Mouse (Mus musculus): ENCODE results near the gene Pcp4.
"Not testable (repeated sequence)": the region's sequence is repeated elsewhere in the genome, so short reads cannot be mapped to it uniquely, and the experiment has no call there.

Gene Pcp4

DNA sequence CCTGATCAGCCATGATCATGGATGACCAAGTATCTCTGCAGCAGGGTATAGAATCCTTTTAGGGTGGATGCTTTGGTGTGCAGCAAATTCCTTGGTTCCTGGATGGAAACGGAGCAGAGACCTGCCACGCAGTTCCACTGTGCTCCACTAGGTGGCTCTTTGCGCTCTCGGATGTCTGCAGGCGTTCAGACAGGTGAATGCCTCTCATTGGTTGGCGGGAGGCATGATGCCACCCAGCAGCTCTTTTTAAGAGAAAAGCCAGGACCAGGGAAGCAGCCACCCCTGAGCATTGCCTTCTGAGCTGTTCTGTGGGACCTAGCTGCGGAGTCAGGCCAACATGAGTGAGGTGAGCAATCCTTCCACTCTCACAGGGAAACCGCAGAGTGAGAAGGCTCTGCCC is at the start of gene Pcp4:
TSS of gene Pcp4 (plus strand) at position 162 of the 400 bp plus-strand sequence.
- in situ Hi-C loops (cut with MboI; ENCODE audit: low pct_unique_long_range_greater_than_20kb in 1 of 2, low sequenced_read_pairs in 2 of 2, unreplicated experiment in 1 of 2): no loop called here

DNA sequence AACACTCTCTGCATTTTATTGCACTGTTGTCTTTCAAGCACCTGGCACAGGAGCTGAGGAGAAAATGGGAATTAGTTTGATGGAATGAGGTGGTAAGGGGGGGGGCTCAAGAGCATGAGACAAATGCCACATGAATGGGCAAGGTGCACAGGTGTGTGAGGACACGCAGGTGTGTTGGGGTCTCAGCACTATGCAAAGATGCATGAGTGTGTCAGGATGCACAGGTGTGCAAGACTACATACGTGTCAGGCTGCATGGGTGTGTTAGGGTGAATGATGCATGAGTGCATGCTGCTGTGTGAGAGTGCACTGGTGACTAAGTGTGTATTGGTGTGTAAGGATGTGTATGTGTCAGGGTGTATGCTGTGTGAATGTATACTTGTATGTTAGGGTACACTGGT is 42.4 kb upstream of the Pcp4 start:
- in situ Hi-C loops (cut with MboI; ENCODE audit: low pct_unique_long_range_greater_than_20kb in 1 of 2, low sequenced_read_pairs in 2 of 2, unreplicated experiment in 1 of 2): no loop called here

DNA sequence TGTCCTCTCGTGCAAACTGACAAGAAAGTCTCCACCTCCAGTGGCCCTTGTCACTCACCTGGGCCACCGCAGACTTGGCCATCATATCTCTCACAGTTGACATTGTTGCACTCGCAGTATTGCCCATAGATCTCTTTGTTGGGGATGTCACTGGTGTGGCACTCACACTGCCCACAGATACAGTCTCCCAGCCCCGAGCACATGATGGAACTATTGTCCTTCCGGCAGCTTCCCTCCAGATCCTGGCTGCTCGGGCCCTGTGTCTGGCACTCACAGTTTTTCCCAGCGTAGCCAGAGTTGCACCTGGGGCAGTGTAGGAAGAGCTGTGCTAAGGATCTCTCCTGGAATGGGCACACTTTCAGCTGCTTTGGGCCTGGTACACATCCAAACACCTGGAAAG is 40.7 kb upstream of the Pcp4 start:
- in situ Hi-C loops (cut with MboI; ENCODE audit: low pct_unique_long_range_greater_than_20kb in 1 of 2, low sequenced_read_pairs in 2 of 2, unreplicated experiment in 1 of 2): no loop called here

DNA sequence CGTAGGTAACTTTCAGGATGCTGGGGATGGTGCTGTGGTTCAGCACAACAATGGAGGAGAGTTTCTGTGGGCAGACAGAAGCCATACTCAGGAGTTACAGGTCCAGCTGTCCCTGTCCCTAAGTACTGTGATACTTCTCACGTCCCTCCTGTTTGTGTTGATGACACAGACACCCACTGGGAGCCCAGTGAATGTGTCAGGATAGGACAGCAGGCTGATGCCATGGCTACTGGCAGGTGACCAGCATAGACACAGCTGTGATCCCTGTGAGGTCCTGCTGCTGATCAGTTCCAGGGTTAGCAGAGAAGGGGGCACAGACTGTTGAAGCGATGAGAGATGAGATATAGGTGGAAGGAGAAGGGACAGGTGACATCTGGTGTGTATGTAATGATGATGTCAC is 38.4 kb upstream of the Pcp4 start:
- in situ Hi-C loops (cut with MboI; ENCODE audit: low pct_unique_long_range_greater_than_20kb in 1 of 2, low sequenced_read_pairs in 2 of 2, unreplicated experiment in 1 of 2): no loop called here

DNA sequence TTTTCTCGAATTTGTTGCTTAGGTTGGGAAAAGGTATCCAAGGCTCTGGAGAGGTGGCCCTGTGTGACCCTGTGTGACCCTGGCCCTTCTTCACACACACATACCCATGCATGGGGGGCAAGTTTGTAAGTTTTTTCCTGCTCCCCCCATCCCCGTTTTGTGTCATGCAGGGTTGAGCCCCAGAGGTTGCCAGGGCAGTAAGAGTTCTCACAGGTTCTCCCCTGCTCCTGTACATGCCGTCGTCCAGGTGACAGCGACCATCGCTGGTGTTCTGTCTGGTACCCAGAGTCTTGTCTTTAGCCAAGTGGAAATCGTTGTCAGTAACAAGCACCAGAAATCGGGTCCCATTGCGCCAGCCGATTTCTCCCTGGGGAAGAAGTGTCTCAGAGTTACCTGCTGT is 34.1 kb upstream of the Pcp4 start:
- in situ Hi-C loops (cut with MboI; ENCODE audit: low pct_unique_long_range_greater_than_20kb in 1 of 2, low sequenced_read_pairs in 2 of 2, unreplicated experiment in 1 of 2): no loop called here

DNA sequence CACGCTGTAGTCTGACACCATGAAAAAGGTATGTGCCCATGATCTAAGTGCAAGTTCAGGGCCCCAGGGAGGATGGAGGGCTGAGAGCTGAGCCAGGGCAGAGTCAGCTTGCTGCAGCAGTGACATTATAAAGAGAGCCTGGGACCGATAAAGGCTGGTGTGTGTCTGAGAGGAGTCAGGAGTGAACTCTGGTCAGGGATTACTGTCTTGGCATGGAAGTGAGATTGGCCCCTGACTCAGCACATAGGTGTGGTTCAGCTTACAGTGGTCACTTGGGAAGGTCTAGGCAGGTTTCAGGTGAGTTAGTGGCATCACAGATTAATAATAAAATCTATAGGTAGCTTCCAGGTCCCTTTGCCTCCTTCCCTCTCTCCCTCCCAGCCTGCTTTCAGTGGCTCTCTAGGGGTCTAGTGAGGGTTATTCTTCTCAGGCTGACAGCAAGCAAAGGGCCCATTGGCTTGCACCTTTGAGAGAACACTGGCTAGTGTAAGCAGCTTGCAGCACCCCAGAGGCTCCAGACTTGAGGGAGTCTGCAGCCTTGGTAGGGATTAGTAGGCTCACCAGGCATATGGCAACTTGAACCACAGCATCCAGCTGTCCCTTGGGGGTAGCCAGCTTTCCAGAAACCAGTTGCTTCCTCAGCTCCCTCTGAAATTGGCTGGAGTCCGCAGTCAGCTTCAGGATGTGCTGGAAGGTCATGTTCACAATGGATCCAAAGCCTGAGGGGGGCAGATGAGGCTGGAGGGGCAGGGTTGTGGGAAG is 33.2 kb upstream of the Pcp4 start:
- in situ Hi-C loops (cut with MboI; ENCODE audit: low pct_unique_long_range_greater_than_20kb in 1 of 2, low sequenced_read_pairs in 2 of 2, unreplicated experiment in 1 of 2): no loop called here

DNA sequence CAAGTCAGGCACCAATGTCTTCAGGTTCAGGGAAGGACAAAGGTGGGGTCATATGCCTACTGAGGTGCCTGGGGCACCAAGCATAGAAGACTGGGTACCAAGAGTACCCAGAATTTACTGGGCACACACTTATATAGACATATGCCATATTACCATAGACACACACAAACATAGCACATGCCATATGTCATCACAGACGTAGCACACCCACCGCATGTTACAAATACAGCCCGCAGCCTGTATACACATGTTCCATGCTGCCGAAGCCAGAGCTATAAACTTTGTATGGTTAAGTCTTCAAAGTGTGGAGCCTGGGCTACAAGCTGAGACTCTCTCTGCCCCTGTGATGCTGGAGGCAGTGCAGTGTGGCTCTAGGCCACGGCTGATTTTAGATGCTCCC is 28.5 kb upstream of the Pcp4 start:
- in situ Hi-C loops (cut with MboI; ENCODE audit: low pct_unique_long_range_greater_than_20kb in 1 of 2, low sequenced_read_pairs in 2 of 2, unreplicated experiment in 1 of 2): no loop called here

DNA sequence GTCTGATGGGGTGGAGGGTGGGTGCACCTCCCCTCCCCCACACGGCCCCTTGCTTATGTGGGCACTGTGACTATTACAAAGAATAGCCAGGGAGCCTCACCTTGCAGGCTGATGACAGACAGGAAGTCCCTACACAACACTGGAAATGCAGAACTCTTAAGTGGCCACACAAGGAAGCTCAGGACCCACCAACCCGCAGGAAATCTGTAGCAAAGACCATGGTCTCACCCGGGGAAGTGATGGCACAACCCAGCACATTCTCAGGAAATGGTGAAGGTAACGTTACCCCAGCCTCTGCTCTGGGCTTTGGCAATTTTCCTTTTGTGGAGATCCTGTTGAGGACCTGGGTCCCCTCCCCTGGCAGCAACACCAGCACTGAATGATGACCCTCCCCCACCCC is 27.7 kb upstream of the Pcp4 start:
- in situ Hi-C loops (cut with MboI; ENCODE audit: low pct_unique_long_range_greater_than_20kb in 1 of 2, low sequenced_read_pairs in 2 of 2, unreplicated experiment in 1 of 2): no loop called here

DNA sequence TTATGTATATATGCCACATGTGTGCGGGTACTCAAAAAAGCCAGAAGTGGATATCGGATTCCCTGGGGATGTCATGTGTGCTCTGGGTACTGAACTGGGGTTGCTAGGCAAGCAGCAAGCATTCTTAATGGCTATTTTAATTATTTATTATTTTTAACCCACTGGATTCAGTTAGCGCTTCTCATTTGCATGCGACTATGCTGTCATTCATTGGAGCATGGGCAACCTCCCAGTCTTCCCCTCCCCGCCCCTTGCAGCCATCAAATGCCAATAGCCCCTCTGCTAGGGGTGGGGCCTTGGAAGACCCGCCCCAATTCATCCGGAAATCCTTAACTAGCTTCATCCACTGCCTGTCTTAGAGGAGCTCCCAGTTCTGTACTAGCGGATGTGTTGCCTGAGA is 26.5 kb upstream of the Pcp4 start:
- in situ Hi-C loops (cut with MboI; ENCODE audit: low pct_unique_long_range_greater_than_20kb in 1 of 2, low sequenced_read_pairs in 2 of 2, unreplicated experiment in 1 of 2): no loop called here

DNA sequence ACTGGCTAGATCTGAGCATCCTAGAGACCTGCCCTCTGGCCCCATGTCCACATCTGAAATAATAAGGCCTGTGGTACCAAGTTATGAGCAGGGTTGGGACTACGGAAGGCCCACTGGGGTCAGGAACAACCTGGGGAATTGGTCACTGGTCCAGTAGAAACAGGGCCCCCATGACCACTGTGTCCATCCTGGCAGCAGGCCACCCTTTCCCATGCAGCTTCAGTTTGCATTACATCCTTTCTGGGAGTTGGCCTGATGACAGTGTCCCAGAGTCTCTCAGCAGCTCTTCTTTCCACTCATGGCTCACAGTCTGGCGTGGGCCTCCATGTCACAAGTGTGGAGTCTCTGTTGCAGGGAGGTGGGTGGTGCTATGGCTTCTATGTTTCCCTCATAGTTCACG is 25.6 kb upstream of the Pcp4 start:
- in situ Hi-C loops (cut with MboI; ENCODE audit: low pct_unique_long_range_greater_than_20kb in 1 of 2, low sequenced_read_pairs in 2 of 2, unreplicated experiment in 1 of 2): no loop called here

DNA sequence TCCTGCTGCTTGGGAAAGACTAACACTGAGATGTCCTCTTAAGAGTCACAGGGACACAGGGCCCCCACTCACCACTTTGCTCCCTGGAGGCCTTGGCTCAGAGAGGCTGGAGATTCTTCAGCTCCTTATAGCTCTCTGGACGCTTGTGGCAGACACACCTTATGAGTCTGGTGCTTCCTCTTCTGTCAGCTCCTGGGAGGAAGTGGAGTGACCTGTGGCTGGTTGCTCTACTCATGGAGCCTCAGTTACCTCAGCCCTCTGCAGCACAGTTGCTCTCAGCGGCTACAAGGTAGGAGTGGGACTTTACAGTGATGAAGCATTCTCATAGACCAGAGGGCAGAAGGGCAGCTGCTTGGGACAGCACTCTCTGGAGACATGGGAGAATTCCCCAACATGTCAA is 23.9 kb upstream of the Pcp4 start, which contains the start of gene Itgb2l:
TSS of gene Itgb2l (minus strand) at position 152 of the 400 bp plus-strand sequence.
- in situ Hi-C loops (cut with MboI; ENCODE audit: low pct_unique_long_range_greater_than_20kb in 1 of 2, low sequenced_read_pairs in 2 of 2, unreplicated experiment in 1 of 2): no loop called here

DNA sequence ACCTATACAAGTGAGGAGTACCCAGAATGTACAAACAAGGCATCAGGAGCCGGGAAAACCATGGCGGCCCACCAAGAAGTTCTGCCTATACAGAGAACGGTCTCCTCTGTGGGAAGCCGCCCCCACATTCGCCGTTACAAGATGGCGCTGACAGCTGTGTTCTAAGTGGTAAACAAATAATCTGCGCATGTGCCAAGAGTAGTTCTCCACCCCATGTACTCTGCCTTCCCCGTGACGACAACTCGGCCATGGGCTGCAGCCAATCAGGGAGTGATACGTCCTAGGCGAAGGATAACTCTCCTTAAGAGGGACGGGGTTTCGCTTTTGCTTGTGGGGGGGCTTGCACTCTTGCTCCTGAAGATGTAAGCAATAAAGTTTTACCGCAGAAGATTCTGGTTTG is 16.5 kb upstream of the Pcp4 start:
- in situ Hi-C loops (cut with MboI; ENCODE audit: low pct_unique_long_range_greater_than_20kb in 1 of 2, low sequenced_read_pairs in 2 of 2, unreplicated experiment in 1 of 2): not testable (repeated sequence)

DNA sequence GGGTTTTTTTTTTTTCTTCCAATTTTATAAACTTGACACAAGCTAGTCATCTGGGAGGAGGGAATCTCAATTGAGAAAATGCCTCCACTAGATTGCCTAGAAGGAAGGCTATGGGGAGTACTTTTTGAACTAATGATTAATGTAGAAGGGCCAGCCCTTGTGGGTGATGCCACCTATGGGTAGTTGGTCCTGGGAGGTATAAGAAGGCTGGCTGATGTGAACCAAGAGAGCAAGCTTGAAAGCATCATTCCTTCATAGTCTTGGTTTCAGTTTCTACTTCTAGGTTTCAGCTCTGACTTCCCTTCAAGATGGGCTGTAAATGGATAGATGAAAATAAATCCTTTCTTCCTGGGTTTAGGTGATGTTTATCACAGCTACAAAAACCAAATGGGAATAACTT is 13.3 kb upstream of the Pcp4 start:
- in situ Hi-C loops (cut with MboI; ENCODE audit: low pct_unique_long_range_greater_than_20kb in 1 of 2, low sequenced_read_pairs in 2 of 2, unreplicated experiment in 1 of 2): no loop called here

DNA sequence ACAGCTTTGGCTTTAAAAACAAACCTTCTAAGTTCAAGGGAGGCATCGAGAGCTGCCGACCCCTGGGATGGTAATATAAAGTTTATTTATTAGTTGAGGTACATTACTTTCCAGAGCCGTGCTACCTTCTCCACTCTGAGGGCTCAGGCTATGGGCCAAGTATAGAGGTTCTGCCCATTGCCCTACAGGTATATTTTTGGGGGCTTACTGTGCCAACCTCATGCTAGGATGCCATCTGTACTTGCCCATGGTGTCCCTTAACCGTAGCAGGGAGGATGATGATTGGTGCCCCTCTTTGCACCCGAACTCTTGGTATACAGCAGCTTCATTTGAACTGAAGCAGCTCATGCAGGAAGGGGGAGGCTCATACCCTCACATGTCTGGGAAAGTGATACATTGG is 9.8 kb upstream of the Pcp4 start:
- in situ Hi-C loops (cut with MboI; ENCODE audit: low pct_unique_long_range_greater_than_20kb in 1 of 2, low sequenced_read_pairs in 2 of 2, unreplicated experiment in 1 of 2): no loop called here

DNA sequence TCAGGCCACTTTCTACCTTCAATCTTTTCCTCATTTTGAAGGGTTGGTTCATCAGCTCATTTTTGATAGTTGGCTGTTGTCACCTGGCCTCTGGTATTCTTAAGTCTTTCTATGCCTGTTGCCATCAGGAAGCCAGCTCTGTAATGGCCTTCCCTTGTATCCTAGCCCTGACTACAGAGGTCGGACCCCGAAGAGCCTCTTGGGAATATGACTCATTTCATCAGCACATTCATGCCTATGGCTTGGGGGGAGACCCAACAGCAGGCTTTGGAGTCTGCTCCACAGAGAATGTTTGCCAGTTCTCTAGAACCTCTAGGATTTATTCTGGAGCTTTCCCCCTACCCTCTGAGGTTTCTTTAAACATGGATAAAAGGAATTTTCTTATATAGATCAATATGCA is 8.1 kb upstream of the Pcp4 start:
- in situ Hi-C loops (cut with MboI; ENCODE audit: low pct_unique_long_range_greater_than_20kb in 1 of 2, low sequenced_read_pairs in 2 of 2, unreplicated experiment in 1 of 2): no loop called here

DNA sequence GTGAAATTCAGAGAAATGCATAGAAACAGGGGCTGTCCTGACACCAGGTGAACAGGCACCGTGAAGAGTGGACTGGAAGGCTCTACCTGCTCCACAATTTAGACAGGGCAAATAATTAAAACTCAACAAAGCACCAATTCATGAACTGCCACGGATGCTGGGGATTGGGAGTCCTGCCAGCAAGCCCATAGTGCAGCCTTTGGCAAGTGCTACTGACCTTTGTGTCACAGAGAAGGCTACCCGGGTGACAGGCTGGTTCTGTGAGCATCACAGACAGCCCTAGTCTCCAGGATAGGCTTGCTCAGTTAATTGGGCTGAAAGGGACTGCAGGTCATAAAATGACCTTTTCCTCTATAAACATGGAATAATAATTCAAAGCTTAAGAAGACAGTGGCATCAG is 6.6 kb upstream of the Pcp4 start:
- in situ Hi-C loops (cut with MboI; ENCODE audit: low pct_unique_long_range_greater_than_20kb in 1 of 2, low sequenced_read_pairs in 2 of 2, unreplicated experiment in 1 of 2): no loop called here

DNA sequence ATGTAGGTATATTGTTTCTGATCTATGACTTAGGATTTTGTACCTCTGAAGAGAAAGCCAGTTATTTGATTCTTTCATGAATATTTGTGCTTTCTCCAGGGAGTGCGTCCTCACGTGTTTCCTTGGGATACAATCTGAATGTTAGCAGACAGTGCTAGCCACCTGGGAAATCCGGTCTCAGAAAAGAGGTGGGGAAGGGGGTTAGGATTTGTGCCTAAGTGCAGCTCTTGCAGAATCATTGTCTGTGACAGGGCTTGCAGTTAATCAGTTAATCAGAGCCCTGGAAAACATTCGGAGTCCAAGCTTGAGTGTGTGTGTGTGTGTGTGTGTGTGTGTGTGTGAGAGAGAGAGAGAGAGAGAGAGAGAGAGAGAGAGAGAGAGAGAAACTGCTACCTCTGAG is 605 bp downstream of the Pcp4 start:
- in situ Hi-C loops (cut with MboI; ENCODE audit: low pct_unique_long_range_greater_than_20kb in 1 of 2, low sequenced_read_pairs in 2 of 2, unreplicated experiment in 1 of 2): no loop called here

DNA sequence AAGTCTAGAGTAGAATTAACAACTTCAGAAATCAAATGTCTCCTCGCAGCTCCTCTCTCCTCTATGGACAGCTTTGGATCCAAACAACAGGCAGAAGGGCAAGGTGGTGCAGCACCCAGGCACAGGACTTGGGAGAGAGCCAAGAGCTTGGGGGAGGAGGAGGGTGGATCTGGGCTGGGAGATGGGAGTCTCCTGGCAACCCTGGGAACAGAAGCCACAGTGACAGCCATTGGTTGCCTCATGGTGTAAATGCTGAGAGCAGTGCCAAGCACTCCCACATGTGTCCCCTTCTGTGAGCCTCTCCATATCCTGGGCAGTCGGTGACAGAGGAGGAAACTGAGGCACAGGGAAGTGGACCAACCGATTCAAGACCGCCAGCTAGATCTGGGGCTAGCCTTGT is 1.3 kb downstream of the Pcp4 start:
- in situ Hi-C loops (cut with MboI; ENCODE audit: low pct_unique_long_range_greater_than_20kb in 1 of 2, low sequenced_read_pairs in 2 of 2, unreplicated experiment in 1 of 2): no loop called here

DNA sequence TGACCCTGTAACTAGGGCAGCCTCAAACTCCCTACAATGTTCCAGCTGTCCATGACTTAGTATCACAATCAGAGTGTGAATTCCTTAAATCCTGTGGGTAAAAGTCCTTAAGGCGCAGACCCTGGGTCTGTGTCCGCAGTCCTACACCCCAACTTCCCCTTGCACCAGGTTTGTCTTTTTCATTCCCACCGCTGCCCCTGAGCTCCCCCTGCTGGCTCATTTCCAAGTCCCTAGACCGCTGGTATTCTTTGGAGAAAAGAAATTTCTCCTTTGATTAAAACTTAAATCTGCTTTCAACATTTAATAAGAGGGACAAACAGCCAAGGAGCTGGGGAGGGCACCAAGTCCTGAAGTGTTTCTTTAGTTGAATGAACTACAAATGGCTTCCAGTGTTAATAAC is 2.2 kb downstream of the Pcp4 start:
- in situ Hi-C loops (cut with MboI; ENCODE audit: low pct_unique_long_range_greater_than_20kb in 1 of 2, low sequenced_read_pairs in 2 of 2, unreplicated experiment in 1 of 2): loop anchor here in 1 of 2 experiments (10.0 kb wide), 1 partner anchor 195 kb away; no protein-coding TSS in a partner anchor

DNA sequence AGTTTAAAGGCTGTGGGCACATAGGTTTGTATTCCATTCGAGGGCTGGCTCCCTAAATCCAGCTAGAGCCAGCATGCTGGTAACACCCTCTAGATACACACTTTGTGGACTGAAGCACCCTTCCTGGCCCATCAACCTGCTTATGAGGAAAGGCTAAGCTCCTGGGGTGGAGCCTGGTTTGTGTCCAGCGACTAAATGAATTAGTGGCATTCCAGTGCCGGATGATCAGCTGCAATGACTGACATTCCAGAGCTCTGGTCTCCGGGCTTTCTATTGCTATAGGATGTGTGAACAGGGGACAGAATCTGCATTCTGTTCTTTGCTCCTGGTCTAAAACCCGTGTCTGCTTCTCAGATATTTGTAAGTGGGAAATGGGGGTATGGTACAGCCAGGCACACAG is 5.0 kb downstream of the Pcp4 start:
- in situ Hi-C loops (cut with MboI; ENCODE audit: low pct_unique_long_range_greater_than_20kb in 1 of 2, low sequenced_read_pairs in 2 of 2, unreplicated experiment in 1 of 2): loop anchor here in 1 of 2 experiments (10.0 kb wide), 1 partner anchor 192 kb away; no protein-coding TSS in a partner anchor

Data from mouse embryonic stem cell (cell line).